ENCODE assay signal across 33 mouse cellular contexts in genomic region chr3:145140236-145140635, GRCm38 (mm10). TPM values are rescaled to one million over a fixed set of nuclear protein-coding genes. Genes with fewer than 3 reads are reported as not detected.
"Had no signal": no experiment of that assay in that cellular context is flagged by ENCODE, and none has a peak within 500 bp of the region (broad histone marks: within the 10 kb centered on the region; RNA-seq: fewer than 3 reads in every experiment).

No protein-coding gene starts in this region.

- H3K9ac ChIP-seq: heart, embryonic 13.5 days; heart, embryonic 15.5 days; hindbrain, embryonic 13.5 days; hindbrain, embryonic 15.5 days; kidney, embryonic 15.5 days; limb, embryonic 12.5 days; liver, embryonic 13.5 days had no signal

- H3K4me2 ChIP-seq: heart, embryonic 11.5 days; heart, embryonic 13.5 days; heart, embryonic 15.5 days; hindbrain, embryonic 13.5 days; hindbrain, embryonic 15.5 days; kidney, embryonic 15.5 days; limb, embryonic 12.5 days; liver, embryonic 11.5 days; liver, embryonic 13.5 days had no signal

- H3K4me1 ChIP-seq: heart, embryonic 13.5 days; heart, embryonic 15.5 days; hindbrain, embryonic 13.5 days; hindbrain, embryonic 15.5 days; kidney, embryonic 15.5 days; limb, embryonic 12.5 days; liver, embryonic 13.5 days had no signal

- H3K9me3 ChIP-seq: heart, embryonic 13.5 days; heart, embryonic 15.5 days; hindbrain, embryonic 13.5 days; hindbrain, embryonic 15.5 days; kidney, embryonic 15.5 days; limb, embryonic 12.5 days; liver, embryonic 13.5 days had no signal

- ATAC-seq: forebrain, embryonic 16.5 days; hindbrain, postnatal 0 days had no signal

- DNase-seq: gastrocnemius, adult 2 months; gastrocnemius, postnatal 10 days; gastrocnemius, postnatal 25 days; heart, adult 18-20 months; heart, postnatal 14 days; heart, postnatal 36 days; kidney, adult 11 months; kidney, adult 2 months; kidney, adult 9 months; kidney, postnatal 14 days; kidney, postnatal 36 days; layer of hippocampus, adult 9-11 months; liver; liver, embryonic 13.5 days had no signal

- H3K27ac ChIP-seq: gastrocnemius, adult 2 months; heart, embryonic 13.5 days; heart, embryonic 15.5 days; hindbrain, embryonic 13.5 days; hindbrain, embryonic 15.5 days; hindbrain, postnatal 0 days; kidney, embryonic 15.5 days; left cerebral cortex, adult 2 months; limb, embryonic 12.5 days; liver, embryonic 13.5 days had no signal

- H3K36me3 ChIP-seq: liver, embryonic 13.5 days had no signal

- H3K4me3 ChIP-seq: gastrocnemius, adult 2 months; heart, embryonic 13.5 days; heart, embryonic 15.5 days; hindbrain, embryonic 13.5 days; hindbrain, embryonic 15.5 days; kidney, embryonic 15.5 days; left cerebral cortex, adult 2 months; limb, embryonic 12.5 days; liver, embryonic 13.5 days had no signal

- H3K27me3 ChIP-seq: heart, embryonic 13.5 days; heart, embryonic 15.5 days; hindbrain, embryonic 13.5 days; hindbrain, embryonic 15.5 days; kidney, embryonic 15.5 days; limb, embryonic 12.5 days; liver, embryonic 13.5 days had no signal

RNA-seq across cellular contexts. Expression of gene Clca2, which starts 41.0 kb away (rescaled TPM):
- total RNA-seq: granulocyte monocyte progenitor cell, adult 5-6 weeks; hematopoietic stem cell, adult 5-6 weeks; hindbrain, postnatal 0 days; layer of hippocampus, adult 18-20 months; layer of hippocampus, adult 8-10 months; layer of hippocampus, postnatal 25 days; left cerebral cortex, adult 2 months; left cerebral cortex, postnatal 14 days; left cerebral cortex, postnatal 36 days had no signal
- polyA plus RNA-seq: frontal cortex, adult 2 months; hindbrain, embryonic 15.5 days; hindbrain, postnatal 0 days; liver, embryonic 13.5 days had no signal
